Mouse (Mus musculus): Measurements from ENCODE around the gene Mansc4. TPM values are rescaled to one million over a fixed set of nuclear protein-coding genes. Genes with fewer than 3 reads are reported as not detected.

Gene Mansc4
- not detected in 2 replicates for polyA plus RNA-seq (2011; ENCODE audit: insufficient read depth, insufficient read length, low replicate concordance, missing spikeins)

GRCm38 (mm10) chr6:147086594-147087225, at the start of gene Mansc4:
Mansc4 (minus strand) TSS chr6:147087032.
- Histone ChIP-seq H3K4me1 (ENCODE audit: control insufficient read depth, insufficient read depth, low read length) (peaks cover 1% of the 10 kb centered on the region; the same call in 1 of the 2 replicates), H3K27ac (ENCODE audit: control insufficient read depth, insufficient read depth, low read depth, low read length, poor library complexity) (no peak within 1 kb of the TSS), H3K4me3 (replicated peaks; ENCODE audit: control insufficient read depth, low read depth, low read length) (no peak within 1 kb of the TSS)
- WGBS: 20% methylated on average over 20 of the region's 20 CpGs
- TF ChIP-seq POLR2A (IDR thresholded peaks at IDR 0.05; ENCODE audit: borderline replicate concordance, control insufficient read depth, low read depth, low read length): no peak
- TF ChIP-seq CTCF (IDR thresholded peaks at IDR 0.05; ENCODE audit: control insufficient read depth, insufficient read depth, low read length): no peak

DNA sequence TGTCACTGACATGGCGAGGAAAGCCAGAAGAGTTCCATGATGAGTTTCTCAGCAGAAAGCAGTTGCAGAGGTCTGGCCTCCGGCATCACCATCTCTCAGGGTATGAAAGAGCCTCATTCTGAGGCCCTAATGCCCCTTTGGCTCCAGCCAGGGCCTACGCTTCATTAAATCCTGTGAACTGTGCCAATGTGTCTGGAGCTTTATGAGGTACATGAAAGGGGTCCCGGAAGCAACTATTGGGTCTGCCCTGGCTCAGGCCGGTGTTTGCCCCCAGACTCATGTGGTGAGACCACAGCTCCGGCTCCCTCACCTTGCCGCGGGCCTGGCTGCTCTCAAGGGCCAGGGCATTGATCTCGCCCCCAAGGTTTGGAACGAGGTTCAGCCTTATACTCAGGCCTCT, 40.4 kb upstream of the Mansc4 start:
- no peak for TF ChIP-seq POLR2A (IDR thresholded peaks at IDR 0.05; ENCODE audit: borderline replicate concordance, control insufficient read depth, low read depth, low read length)
- TF ChIP-seq CTCF (IDR thresholded peaks at IDR 0.05; ENCODE audit: control insufficient read depth, insufficient read depth, low read length): no peak
- Histone ChIP-seq H3K27ac (ENCODE audit: control insufficient read depth, insufficient read depth, low read depth, low read length, poor library complexity) (no peak overlapping the region), H3K4me3 (replicated peaks; ENCODE audit: control insufficient read depth, low read depth, low read length) (no peak overlapping the region), H3K4me1 (ENCODE audit: control insufficient read depth, insufficient read depth, low read length) (no peaks in the 10 kb centered on the region)
- 85% methylated on average over 10 of the region's 10 CpGs for WGBS

GRCm38 (mm10) chr6:147121320-147121719, 34.5 kb upstream of the Mansc4 start:
- WGBS: 17% methylated on average over 6 of the region's 6 CpGs
- no peak overlapping the region for H3K4me3 ChIP-seq (replicated peaks; ENCODE audit: control insufficient read depth, low read depth, low read length)
- TF ChIP-seq POLR2A (IDR thresholded peaks at IDR 0.05; ENCODE audit: borderline replicate concordance, control insufficient read depth, low read depth, low read length) (no peak), CTCF (IDR thresholded peaks at IDR 0.05; ENCODE audit: control insufficient read depth, insufficient read depth, low read length) (no peak)
- no peaks in the 10 kb centered on the region for H3K4me1 ChIP-seq (ENCODE audit: control insufficient read depth, insufficient read depth, low read length)
- no peak overlapping the region; the same call in 1 of the 2 replicates for H3K27ac ChIP-seq (ENCODE audit: control insufficient read depth, insufficient read depth, low read depth, low read length, poor library complexity)

GRCm38 (mm10) chr6:147118190-147118589, 31.4 kb upstream of the Mansc4 start:
- TF ChIP-seq POLR2A (IDR thresholded peaks at IDR 0.05; ENCODE audit: borderline replicate concordance, control insufficient read depth, low read depth, low read length) (no peak), CTCF (IDR thresholded peaks at IDR 0.05; ENCODE audit: control insufficient read depth, insufficient read depth, low read length) (no peak)
- no peaks in the 10 kb centered on the region for H3K4me1 ChIP-seq (ENCODE audit: control insufficient read depth, insufficient read depth, low read length)
- H3K27ac ChIP-seq (ENCODE audit: control insufficient read depth, insufficient read depth, low read depth, low read length, poor library complexity): no peak overlapping the region
- WGBS: 77% methylated on average over 3 of the region's 3 CpGs
- H3K4me3 ChIP-seq (replicated peaks; ENCODE audit: control insufficient read depth, low read depth, low read length): no peak overlapping the region

- Histone ChIP-seq H3K4me3 (replicated peaks; ENCODE audit: control insufficient read depth, low read depth, low read length) (no peak overlapping the region), H3K27ac (ENCODE audit: control insufficient read depth, insufficient read depth, low read depth, low read length, poor library complexity) (no peak overlapping the region), H3K4me1 (ENCODE audit: control insufficient read depth, insufficient read depth, low read length) (no peaks in the 10 kb centered on the region)
- TF ChIP-seq POLR2A (IDR thresholded peaks at IDR 0.05; ENCODE audit: borderline replicate concordance, control insufficient read depth, low read depth, low read length) (no peak), CTCF (IDR thresholded peaks at IDR 0.05; ENCODE audit: control insufficient read depth, insufficient read depth, low read length) (no peak)
- WGBS: 88% methylated on average over 7 of the region's 7 CpGs
Measured at GRCm38 (mm10) chr6:147117764-147118163, 30.9 kb upstream of the Mansc4 start.

GRCm38 (mm10) chr6:147116579-147116978, 29.7 kb upstream of the Mansc4 start:
- TF ChIP-seq POLR2A (IDR thresholded peaks at IDR 0.05; ENCODE audit: borderline replicate concordance, control insufficient read depth, low read depth, low read length) (no peak), CTCF (IDR thresholded peaks at IDR 0.05; ENCODE audit: control insufficient read depth, insufficient read depth, low read length) (peak; percentile 35; the same call in 1 of the 2 replicates)
- WGBS: 13% methylated on average over 10 of the region's 10 CpGs
- Histone ChIP-seq H3K27ac (ENCODE audit: control insufficient read depth, insufficient read depth, low read depth, low read length, poor library complexity) (no peak overlapping the region), H3K4me1 (ENCODE audit: control insufficient read depth, insufficient read depth, low read length) (no peaks in the 10 kb centered on the region), H3K4me3 (replicated peaks; ENCODE audit: control insufficient read depth, low read depth, low read length) (no peak overlapping the region)

DNA sequence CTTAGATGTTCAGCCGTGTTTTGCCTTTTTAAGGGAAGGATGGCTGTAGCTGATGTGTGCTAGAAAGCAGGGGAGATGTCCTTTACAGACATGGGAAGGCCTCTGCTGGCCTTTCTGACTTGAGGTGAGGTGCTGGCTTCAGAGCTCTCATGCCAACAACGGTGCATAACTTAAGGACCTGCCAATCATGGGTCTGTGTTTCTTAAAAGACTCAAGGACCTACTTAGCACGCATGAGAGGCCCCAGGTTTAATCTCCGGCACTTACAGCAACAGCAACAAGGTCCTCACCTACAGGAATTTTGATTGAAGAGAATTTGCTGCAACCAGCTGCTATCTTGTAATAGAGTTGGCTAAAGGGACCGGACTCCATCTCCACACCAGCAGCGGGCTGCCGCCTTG, 22.5 kb upstream of the Mansc4 start:
- no peak overlapping the region for H3K27ac ChIP-seq (ENCODE audit: control insufficient read depth, insufficient read depth, low read depth, low read length, poor library complexity)
- no peaks in the 10 kb centered on the region; the same call in 1 of the 2 replicates for H3K4me1 ChIP-seq (ENCODE audit: control insufficient read depth, insufficient read depth, low read length)
- H3K4me3 ChIP-seq (replicated peaks; ENCODE audit: control insufficient read depth, low read depth, low read length): no peak overlapping the region
- WGBS: 87% methylated on average over 7 of the region's 7 CpGs
- TF ChIP-seq POLR2A (IDR thresholded peaks at IDR 0.05; ENCODE audit: borderline replicate concordance, control insufficient read depth, low read depth, low read length): no peak
- TF ChIP-seq CTCF (IDR thresholded peaks at IDR 0.05; ENCODE audit: control insufficient read depth, insufficient read depth, low read length): no peak

- TF ChIP-seq POLR2A (IDR thresholded peaks at IDR 0.05; ENCODE audit: borderline replicate concordance, control insufficient read depth, low read depth, low read length) (no peak), CTCF (IDR thresholded peaks at IDR 0.05; ENCODE audit: control insufficient read depth, insufficient read depth, low read length) (no peak)
- Histone ChIP-seq H3K4me3 (replicated peaks; ENCODE audit: control insufficient read depth, low read depth, low read length) (no peak overlapping the region), H3K4me1 (ENCODE audit: control insufficient read depth, insufficient read depth, low read length) (no peaks in the 10 kb centered on the region; the same call in 1 of the 2 replicates), H3K27ac (ENCODE audit: control insufficient read depth, insufficient read depth, low read depth, low read length, poor library complexity) (no peak overlapping the region)
- 96% methylated on average over 6 of the region's 6 CpGs for WGBS
Measured at GRCm38 (mm10) chr6:147106716-147107115, 19.9 kb upstream of the Mansc4 start.
